Mouse (Mus musculus): Measurements from ENCODE around the gene Rpe65.

The Rpe65 gene

DNA sequence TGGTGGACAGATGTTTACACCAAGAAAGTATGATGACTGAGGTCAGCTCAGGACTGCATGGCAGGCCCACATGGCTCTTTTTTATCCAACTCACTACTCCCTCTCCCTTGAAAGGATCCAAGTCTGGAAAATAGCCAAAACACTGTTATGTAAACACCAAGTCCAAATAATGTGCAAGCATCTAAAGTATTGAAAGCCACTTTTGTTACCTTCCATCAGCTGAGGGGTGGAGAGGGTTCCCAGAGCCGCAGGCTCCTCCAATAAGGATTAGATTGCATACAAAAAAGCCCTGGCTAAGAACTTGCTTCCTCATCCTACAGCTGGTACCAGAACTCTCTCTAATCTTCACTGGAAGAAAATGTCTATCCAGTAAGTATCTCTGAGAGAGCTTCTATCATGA lies at the start of gene Rpe65:
Gene Rpe65, plus strand, starts transcription at position 301 of the 400 bp plus-strand sequence.
- no peak for DNase-seq (ENCODE audit: low spot score)

DNA sequence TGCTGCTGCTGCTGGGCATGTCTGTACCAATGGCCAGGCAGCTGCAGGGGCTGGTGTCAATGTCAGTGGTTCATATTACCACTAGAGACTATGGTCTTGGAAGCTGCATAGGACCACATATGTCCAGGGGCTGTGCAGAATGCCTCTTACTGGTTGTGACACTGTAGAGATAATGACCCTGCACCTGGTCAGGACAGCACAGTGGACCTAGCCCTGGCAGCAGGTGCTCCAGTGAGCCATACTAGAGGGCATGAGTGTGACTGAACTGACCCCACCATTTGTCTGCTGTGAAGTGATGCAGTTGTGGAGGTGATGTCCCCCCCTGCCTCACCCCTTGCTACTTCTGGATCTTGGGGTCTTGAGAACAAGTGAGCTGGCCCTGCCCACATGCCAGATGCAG lies 48.8 kb upstream of the Rpe65 start:
- no peak for DNase-seq (ENCODE audit: low spot score)

DNA sequence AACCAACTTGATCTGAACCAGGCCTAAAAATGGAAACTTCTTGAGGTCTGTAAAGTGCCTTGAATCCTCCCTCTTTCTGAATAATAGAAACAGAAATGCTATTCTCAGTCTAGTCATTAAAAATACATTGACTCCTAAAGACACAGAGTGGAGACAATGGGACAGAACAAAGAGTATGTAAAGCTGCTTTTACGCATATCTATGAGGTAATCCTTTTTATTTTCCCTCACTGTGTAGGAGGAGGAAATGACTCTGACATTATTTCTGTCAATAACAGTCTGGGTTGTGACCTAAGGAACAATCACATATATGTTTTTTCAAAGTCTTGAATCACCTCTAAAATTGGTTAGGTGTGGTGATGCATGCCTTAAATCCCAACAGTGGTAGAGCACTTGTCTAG lies 16.0 kb downstream of the Rpe65 start:
- DNase-seq (ENCODE audit: low spot score): no peak

DNA sequence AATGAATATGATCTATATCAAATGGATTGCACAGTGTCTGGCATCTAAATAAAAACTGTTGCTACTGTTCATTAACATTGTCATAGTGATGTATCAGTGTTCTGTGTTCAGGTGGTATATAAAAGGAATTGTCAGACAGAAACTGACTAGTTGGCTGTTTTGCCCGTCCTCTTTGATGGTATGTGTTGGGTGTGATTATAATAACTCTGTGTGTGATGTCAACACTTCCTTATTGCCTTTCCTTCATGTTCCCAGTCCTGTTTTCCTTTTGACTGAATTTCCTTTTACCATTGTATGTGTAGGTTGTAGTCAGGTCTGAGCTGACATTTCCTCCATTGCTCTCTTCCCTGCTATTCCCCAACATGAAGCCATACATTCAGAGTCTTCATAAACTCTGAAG lies 22.1 kb downstream of the Rpe65 start:
- no peak for DNase-seq (ENCODE audit: low spot score)

DNA sequence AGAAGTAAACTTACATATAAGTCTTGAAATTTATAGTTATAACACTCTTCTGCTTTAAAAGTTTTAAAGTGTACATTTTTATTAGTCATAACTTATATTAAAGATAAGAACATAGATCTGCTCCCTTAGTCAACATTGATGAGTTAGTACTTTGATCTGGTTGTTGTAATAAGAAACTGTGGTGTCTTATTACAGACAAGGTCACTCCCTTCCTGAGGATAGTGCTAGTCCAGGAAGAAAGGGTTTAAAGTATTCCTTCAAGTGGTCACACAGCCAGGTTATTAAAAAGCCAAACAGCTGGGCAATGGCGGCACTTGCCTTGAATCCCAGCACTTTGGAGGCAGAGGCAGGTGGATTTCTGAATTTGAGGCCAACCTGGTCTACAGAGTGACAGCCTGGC lies 25.0 kb downstream of the Rpe65 start:
- no peak for DNase-seq (ENCODE audit: low spot score)

DNA sequence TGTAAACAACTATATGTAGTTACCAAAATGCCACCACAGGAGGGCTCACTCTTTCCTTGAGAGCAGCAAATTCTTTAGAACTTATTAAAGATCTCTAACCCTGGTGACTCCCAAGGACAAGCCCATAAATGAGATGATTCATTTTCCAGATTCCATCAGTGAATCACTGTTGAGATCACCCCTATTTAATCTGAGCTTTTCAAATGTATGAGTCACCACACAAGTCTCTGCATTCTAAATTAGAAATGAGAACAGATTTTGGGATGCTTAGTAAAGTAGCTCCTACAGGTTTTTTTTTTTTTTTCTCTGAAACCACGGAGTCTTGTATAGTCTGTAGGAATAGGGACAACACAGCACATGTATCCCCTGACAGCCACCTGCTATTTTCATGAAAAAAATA lies 61.8 kb downstream of the Rpe65 start:
- DNase-seq (ENCODE audit: low spot score): no peak

DNA sequence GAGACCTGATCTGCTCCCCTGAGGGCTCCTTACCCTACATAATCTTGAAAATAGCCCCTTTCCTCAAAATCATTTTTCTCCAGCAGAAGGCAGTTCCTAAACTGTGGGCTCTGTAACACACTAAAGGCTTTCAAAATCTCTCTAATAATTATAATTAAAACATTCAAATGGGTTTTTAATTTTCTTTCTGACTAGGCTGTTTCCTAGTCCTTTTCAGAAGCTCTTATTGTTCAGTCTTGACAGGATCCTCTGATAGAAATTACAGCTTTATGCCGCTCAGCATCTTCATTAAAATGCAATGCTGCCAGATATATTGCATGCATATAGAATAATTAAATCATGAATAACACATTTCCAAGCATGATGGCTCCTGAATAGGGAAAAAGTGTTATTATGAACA lies 64.4 kb downstream of the Rpe65 start:
- DNase-seq (ENCODE audit: low spot score): no peak

All from ovary, postnatal 36 days (tissue).